ENCODE assay signal across 8 mouse cellular contexts in genomic region chr9:62777461-62777860, GRCm38 (mm10). TPM values are rescaled to one million over a fixed set of nuclear protein-coding genes. Genes with fewer than 3 reads are reported as not detected.
A peak's percentile ranks its signal among the peaks of the same experiment; 100 is the strongest.
DNase-seq lines count a peak whose midpoint lies in the region; ATAC-seq lines count a peak whose summit lies in the region.

No protein-coding gene starts in this region.

- intact Hi-C loops in heart, postnatal 10 days (cut with DNase I): loop anchor here (2.0 to 10.0 kb wide), 5 partner anchors 33 to 491 kb away; no protein-coding TSS in a partner anchor

- DNase-seq in CD8-positive naive resting alpha-beta T cell, adult 2 months (ENCODE audit: low read depth in 2 of 2, low spot score in 2 of 2): peak; percentile 47 to 66
- peak; percentile 75 for DNase-seq in adipocyte (ENCODE audit: low spot score)
- peak; percentile 57 for DNase-seq in embryo, embryonic 11.5 days (ENCODE audit: low read depth, low spot score)
- peak; percentile 68 to 70 for DNase-seq in heart, postnatal 10 days
- DNase-seq in kidney, postnatal 4 days: peak; percentile 72 to 76
- peak; percentile 64 to 70 for DNase-seq in lung, adult 18-20 months
- peak; percentile 50 for DNase-seq in urinary bladder, postnatal 25 days (ENCODE audit: low spot score)

- ATAC-seq in neutrophil, adult 5-6 weeks (ENCODE audit: extremely low read depth, insufficient number of reproducible peaks, low FRiP score, poor library complexity, severe bottlenecking): 0 out of 2 replicates have a peak, but pooled peaks have one; percentile 37

RNA-seq across cellular contexts. Expression of gene Fem1b, which starts 34.3 kb away (rescaled TPM):
- 10 to 100 TPM; 31.3 to 34.9 TPM for total RNA-seq in heart, postnatal 10 days (2021)
- 21.5 and 22.7 TPM in 2 replicates for total RNA-seq in neutrophil, adult 5-6 weeks (2017)

Comparison
In these comparisons a context has a peak if more than half of its experiments do, and no peak if none do; other contexts are left out.
1. Peak in every context shown above with its lines: DNase-seq and ATAC-seq.